In the genomic region with DNA sequence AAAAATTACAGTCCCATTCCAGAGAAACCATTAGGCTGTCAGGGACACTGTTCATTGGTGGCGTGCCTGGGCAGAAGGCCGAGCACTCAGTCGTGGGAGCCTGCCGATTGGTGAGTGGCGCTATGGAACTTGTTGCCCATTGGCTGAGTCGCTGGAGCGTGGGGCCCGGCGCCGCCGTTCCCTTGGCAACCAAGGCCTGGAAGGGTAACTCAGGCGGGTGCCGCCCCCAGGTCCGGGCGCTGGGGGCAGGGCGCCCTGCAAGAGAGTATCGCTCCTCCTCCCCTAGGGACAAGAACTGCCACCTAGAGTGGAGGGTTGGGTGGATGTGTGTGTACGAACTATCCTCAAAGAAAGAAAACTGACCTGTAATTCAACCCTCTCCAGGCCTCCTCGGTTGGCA, we compare ENCODE assay signal across 8 mouse cellular contexts. TPM values are rescaled to one million over a fixed set of nuclear protein-coding genes. Genes with fewer than 3 reads are reported as not detected.
DNase-seq lines count a peak whose midpoint lies in the region; ATAC-seq lines count a peak whose summit lies in the region.

No protein-coding gene starts in this region.

- DNase-seq in adipocyte (ENCODE audit: low spot score): peak; percentile 89
- peak; percentile 98 for DNase-seq in embryo, embryonic 10 days (ENCODE audit: low spot score)
- DNase-seq in gastrocnemius, postnatal 10 days: peak; percentile 93
- DNase-seq in left cerebral cortex, adult 9 months (ENCODE audit: low spot score in 2 of 2): peak; percentile 92 to 97
- peak; percentile 96 for DNase-seq in right cerebral cortex, postnatal 14 days
- peak; percentile 85 for DNase-seq in urinary bladder, postnatal 25 days (ENCODE audit: low spot score)

- peak; percentile 98 for ATAC-seq in inflammation-experienced regulatory T-cells, adult 6 months
- ATAC-seq in megakaryocyte progenitor cell, adult 5-6 weeks (replicated peaks; ENCODE audit: poor library complexity): peak; percentile 100

RNA-seq across cellular contexts. Expression of a gene that starts 8.3 kb away (rescaled TPM):
- 1 to 10 TPM; 6.7 to 9.4 TPM for total RNA-seq in gastrocnemius, postnatal 10 days (2021)
- under 1 TPM in 2 of 3 experiments, not detected in 1; 0.39 to 0.49 TPM for polyA plus RNA-seq in inflammation-experienced regulatory T-cells, adult 6 months (2017; shearing (Covaris generic))
- total RNA-seq in megakaryocyte progenitor cell, adult 5-6 weeks (2015): 6.8 and 9.0 TPM in 2 replicates
- 1.9 and 2.2 TPM in 2 replicates for total RNA-seq in megakaryocyte progenitor cell, adult 5-6 weeks (2017)

RNA-seq across cellular contexts. Expression of a gene that starts 8.7 kb away (rescaled TPM):
- 1 to 10 TPM; 4.7 to 5.6 TPM for total RNA-seq in gastrocnemius, postnatal 10 days (2021)
- polyA plus RNA-seq in inflammation-experienced regulatory T-cells, adult 6 months (2017; shearing (Covaris generic)): under 1 TPM; 0.34 to 0.95 (median 0.93) TPM
- total RNA-seq in megakaryocyte progenitor cell, adult 5-6 weeks (2015): 5.3 and 5.7 TPM in 2 replicates
- 2.8 and 4.1 TPM in 2 replicates for total RNA-seq in megakaryocyte progenitor cell, adult 5-6 weeks (2017)

RNA-seq across cellular contexts. Expression of a gene that starts 9.3 kb away (rescaled TPM):
- not detected for total RNA-seq in gastrocnemius, postnatal 10 days (2021)
- polyA plus RNA-seq in inflammation-experienced regulatory T-cells, adult 6 months (2017; shearing (Covaris generic)): not detected
- not detected in 2 replicates for total RNA-seq in megakaryocyte progenitor cell, adult 5-6 weeks (2015)
- 0.29 TPM in 1 of 2 replicates, not detected in the other for total RNA-seq in megakaryocyte progenitor cell, adult 5-6 weeks (2017)

RNA-seq across cellular contexts. Expression of a gene that starts 29.7 kb away (rescaled TPM):
- total RNA-seq in gastrocnemius, postnatal 10 days (2021): under 1 TPM in 1 of 2 experiments, not detected in 1; 0.18 TPM
- not detected for polyA plus RNA-seq in inflammation-experienced regulatory T-cells, adult 6 months (2017; shearing (Covaris generic))
- not detected in 2 replicates for total RNA-seq in megakaryocyte progenitor cell, adult 5-6 weeks (2015)
- not detected in 2 replicates for total RNA-seq in megakaryocyte progenitor cell, adult 5-6 weeks (2017)

RNA-seq across cellular contexts. Expression of a gene that starts 58.3 kb away (rescaled TPM):
- not detected for total RNA-seq in gastrocnemius, postnatal 10 days (2021)
- not detected for polyA plus RNA-seq in inflammation-experienced regulatory T-cells, adult 6 months (2017; shearing (Covaris generic))
- total RNA-seq in megakaryocyte progenitor cell, adult 5-6 weeks (2015): not detected in 2 replicates
- not detected in 2 replicates for total RNA-seq in megakaryocyte progenitor cell, adult 5-6 weeks (2017)

Comparison
In these comparisons a context has a peak if more than half of its experiments do, and no peak if none do; other contexts are left out.
1. Peak in every context shown above with its lines: DNase-seq and ATAC-seq.